Mouse (Mus musculus): ENCODE data around the gene Arhgef19. TPM values are rescaled to one million over a fixed set of nuclear protein-coding genes. Genes with fewer than 3 reads are reported as not detected.

Gene Arhgef19
- total and polyA plus RNA-seq, 3 experiments, result 0.78 TPM; not detected in 2

GRCm38 (mm10) chr4:141267837-141268236, 28.5 kb downstream of the Arhgef19 start:
- H3K9ac ChIP-seq (ENCODE audit: control insufficient read depth, low read depth, low read length, poor library complexity, severe bottlenecking), result peak overlapping the region; percentile 15; the same call in 1 of the 2 replicates
- peaks cover 0 to 2% of the 10 kb centered on the region in 2 experiments; a peak in 1 of 4 replicates for H3K36me3 ChIP-seq (ENCODE audit: control insufficient read depth in 1 of 2, insufficient read depth in 2 of 2, low read length in 2 of 2)
- no peaks in the 10 kb centered on the region for H3K9me3 ChIP-seq (replicated peaks; ENCODE audit: insufficient read depth, low read length)
- no peaks in the 10 kb centered on the region for H3K79me2 ChIP-seq (ENCODE audit: control insufficient read depth, insufficient read depth, low read length, poor library complexity)
- peak; percentile 81 for DNase-seq (ENCODE audit: low read depth, low spot score)
- H3K4me3 ChIP-seq (ENCODE audit: control insufficient read depth in 1 of 2, insufficient read depth in 1 of 2, low read depth in 2 of 2, low read length in 2 of 2), result no peak overlapping the region
- H3K27me3 ChIP-seq (ENCODE audit: control insufficient read depth in 1 of 2, insufficient read depth in 2 of 2, low read length in 2 of 2), result no peaks in the 10 kb centered on the region
- no peak overlapping the region for H3K27ac ChIP-seq (ENCODE audit: control insufficient read depth, low read depth, low read length)
- TF ChIP-seq ZNF384 (IDR thresholded peaks at IDR 0.05; ENCODE audit: low read depth, low read length) (no peak), ZC3H11A (IDR thresholded peaks at IDR 0.05; ENCODE audit: low read depth, low read length) (peak; percentile 46), POLR2A (IDR thresholded peaks at IDR 0.05; ENCODE audit: control insufficient read depth in 1 of 2, insufficient read depth in 1 of 2, low read depth in 1 of 2, low read length in 2 of 2, poor library complexity in 1 of 2) (no peak), SIN3A (IDR thresholded peaks at IDR 0.05; ENCODE audit: low read length) (no peak), CTCF (IDR thresholded peaks at IDR 0.05 in 2 of 3, conservative IDR thresholded peaks at IDR 0.05 in 1 of 3; ENCODE audit: control insufficient read depth in 1 of 3, insufficient read depth in 1 of 3, low read depth in 2 of 3, low read length in 3 of 3, poor library complexity in 1 of 3, severe bottlenecking in 1 of 3) (peak; percentile 69 to 78 (median 71)), BHLHE40 (IDR thresholded peaks at IDR 0.05; ENCODE audit: borderline replicate concordance, low read depth, low read length) (no peak), CHD2 (IDR thresholded peaks at IDR 0.05; ENCODE audit: low read length) (no peak), GABPA (IDR thresholded peaks at IDR 0.05; ENCODE audit: low read depth, low read length) (no peak), MYC (IDR thresholded peaks at IDR 0.05; ENCODE audit: low read depth, low read length) (peak; percentile 58; the same call in 1 of the 2 replicates), ZKSCAN1 (IDR thresholded peaks at IDR 0.05; ENCODE audit: low read depth, low read length) (no peak), E2F4 (IDR thresholded peaks at IDR 0.05; ENCODE audit: borderline replicate concordance, low read depth, low read length) (no peak), ELF1 (IDR thresholded peaks at IDR 0.05; ENCODE audit: low read depth, low read length) (no peak), EP300 (IDR thresholded peaks at IDR 0.05; ENCODE audit: low read depth in 1 of 2, low read length in 2 of 2) (no peak), MAFK (IDR thresholded peaks at IDR 0.05; ENCODE audit: borderline replicate concordance, low read depth, low read length) (no peak), MYB (IDR thresholded peaks at IDR 0.05; ENCODE audit: low read depth, low read length) (no peak), RAD21 (IDR thresholded peaks at IDR 0.05; ENCODE audit: low read depth, low read length) (peak; percentile 19), MXI1 (IDR thresholded peaks at IDR 0.05; ENCODE audit: low read depth, low read length) (peak; percentile 71), POLR2AphosphoS2 (IDR thresholded peaks at IDR 0.05; ENCODE audit: low read length) (no peak), POLR2AphosphoS5 (IDR thresholded peaks at IDR 0.05; ENCODE audit: borderline replicate concordance, low read depth, low read length) (no peak), USF1 (IDR thresholded peaks at IDR 0.05; ENCODE audit: low read depth, low read length) (no peak), CHD1 (IDR thresholded peaks at IDR 0.05; ENCODE audit: low read depth, low read length) (no peak), USF2 (IDR thresholded peaks at IDR 0.05; ENCODE audit: borderline replicate concordance in 1 of 2, insufficient read depth in 1 of 2, low read depth in 1 of 2, low read length in 2 of 2) (no peak), ETS1 (IDR thresholded peaks at IDR 0.05; ENCODE audit: low read depth, low read length) (no peak), SMC3 (IDR thresholded peaks at IDR 0.05; ENCODE audit: low read depth, low read length) (peak; percentile 69), KAT2A (conservative IDR thresholded peaks at IDR 0.05; ENCODE audit: low read depth, low read length) (no peak), TCF12 (IDR thresholded peaks at IDR 0.05; ENCODE audit: low read depth, low read length) (no peak), TBP (IDR thresholded peaks at IDR 0.05; ENCODE audit: low read depth, low read length) (no peak), MEF2A (IDR thresholded peaks at IDR 0.05; ENCODE audit: extremely low read depth, insufficient replicate concordance, low read depth, low read length, poor library complexity, severe bottlenecking) (no peak), MAX (IDR thresholded peaks at IDR 0.05; ENCODE audit: low read length) (peak; percentile 43; the same call in 1 of the 2 replicates), HCFC1 (IDR thresholded peaks at IDR 0.05; ENCODE audit: low read depth, low read length) (no peak), JUND (IDR thresholded peaks at IDR 0.05; ENCODE audit: low read depth, low read length) (no peak)
- H3K4me1 ChIP-seq (ENCODE audit: control insufficient read depth in 1 of 2, insufficient read depth in 2 of 2, low read length in 2 of 2), result peaks cover 0 to 13% of the 10 kb centered on the region in 2 experiments; a peak in 1 of 4 replicates
